Mouse (Mus musculus) left cerebral cortex, adult 9 months (tissue): ENCODE results near the gene Dcbld2.

ENCODE experiments used
- DNase-seq, 2 experiments: peaks; one replicate each; pipeline ENCODE4 v3.0.0; 2022; ENCODE audit warnings: low spot score in 2 of 2

Dcbld2 gene

DNA sequence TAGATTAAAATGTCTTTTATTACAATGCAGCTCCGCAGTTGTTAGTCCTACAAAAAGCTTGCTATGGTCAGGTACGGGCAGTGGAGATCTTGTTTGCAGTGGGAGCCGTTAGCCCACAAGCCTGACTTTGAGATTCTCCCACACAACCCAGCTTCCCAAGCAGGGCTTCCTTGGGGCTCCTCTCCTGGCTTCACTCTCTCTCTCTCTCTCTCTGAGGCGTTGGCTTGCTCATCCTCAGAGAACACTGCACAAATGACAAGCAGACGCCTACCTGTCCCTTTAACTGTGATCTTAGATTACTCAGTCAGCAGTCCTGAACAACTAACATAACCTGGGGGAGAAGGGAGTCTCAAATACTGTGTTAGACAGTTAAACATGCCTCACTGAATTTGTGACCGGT, 79.6 kb downstream of the Dcbld2 start:
- DNase-seq = peak; percentile 17 to 30

DNA sequence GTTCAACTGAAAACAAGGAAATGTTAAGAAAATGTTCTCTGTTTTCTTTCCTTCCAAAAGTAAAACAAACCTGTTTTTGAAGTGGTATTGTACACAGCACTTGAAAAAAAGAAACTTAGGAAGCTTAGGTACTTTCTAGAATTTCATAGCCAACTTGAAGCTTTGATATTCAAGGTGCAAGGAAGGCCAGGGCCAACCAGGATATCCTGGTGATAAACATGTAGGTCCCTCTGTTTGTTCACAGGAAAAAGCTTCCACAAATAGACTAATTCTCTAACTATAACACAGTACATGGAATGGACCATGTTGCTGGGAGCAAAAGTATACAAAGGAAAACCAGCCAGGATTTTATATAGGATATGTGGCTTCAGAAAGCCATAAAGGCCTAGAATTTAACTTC, 88.5 kb downstream of the Dcbld2 start:
- DNase-seq = no peak

DNA sequence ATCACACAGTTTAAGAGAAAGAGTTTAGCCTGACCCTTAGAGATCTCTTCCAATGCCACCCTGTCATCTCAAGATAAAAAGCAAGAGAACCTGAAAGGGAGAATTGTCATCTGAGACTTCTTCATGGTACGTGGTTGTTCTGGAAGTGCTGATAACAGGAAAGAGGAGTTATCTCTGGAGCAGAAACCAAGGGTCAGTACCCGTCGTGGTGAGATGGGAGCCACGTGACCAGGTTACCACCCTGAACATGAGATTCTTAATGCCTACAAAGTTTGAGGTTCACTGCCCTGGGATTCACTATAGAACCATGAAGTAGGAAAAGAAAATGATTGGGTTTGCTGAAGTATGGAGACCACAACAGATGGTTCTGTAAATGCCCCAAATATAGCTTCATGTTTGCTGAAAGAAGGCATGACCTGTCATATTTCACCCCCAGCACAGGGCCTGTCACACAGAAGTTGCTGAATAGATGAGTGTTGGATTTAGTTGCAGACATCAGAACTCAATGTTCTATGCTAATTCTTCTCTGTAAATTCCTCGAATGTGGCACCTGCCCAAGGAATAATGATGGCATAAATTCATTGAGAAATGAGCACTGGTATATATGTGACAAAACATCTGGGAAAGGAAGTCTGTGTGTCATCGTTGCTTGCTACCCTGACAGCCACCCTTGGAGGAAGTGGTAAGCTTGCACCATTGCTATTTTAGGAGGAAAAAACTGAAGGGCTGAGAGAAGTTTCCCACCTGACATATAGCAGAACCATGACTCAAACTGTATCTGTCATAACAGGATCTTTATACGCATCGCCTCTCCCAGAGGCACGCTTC, 89.9 kb downstream of the Dcbld2 start:
- DNase-seq = no peak

DNA sequence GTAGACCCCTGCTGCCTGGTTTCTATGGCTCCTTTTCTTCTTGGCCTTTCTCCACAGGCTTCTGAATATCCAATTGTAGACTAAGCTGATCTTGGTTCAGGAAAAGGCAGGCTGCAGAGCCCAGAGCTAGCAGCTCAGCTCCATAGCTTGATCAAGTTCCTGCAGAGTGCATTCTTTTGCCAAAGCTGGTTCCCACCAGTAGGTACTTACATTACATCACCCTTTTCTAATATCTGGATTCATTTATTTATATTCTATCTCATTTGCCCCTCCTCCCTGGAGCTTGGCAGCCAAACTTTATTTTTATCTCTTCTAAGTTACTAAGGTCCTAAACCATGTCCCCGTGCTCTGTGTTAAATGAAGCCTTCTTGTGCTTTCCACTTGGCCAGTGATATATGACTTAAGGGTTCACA, 90.9 kb downstream of the Dcbld2 start:
- no peak for DNase-seq

DNA sequence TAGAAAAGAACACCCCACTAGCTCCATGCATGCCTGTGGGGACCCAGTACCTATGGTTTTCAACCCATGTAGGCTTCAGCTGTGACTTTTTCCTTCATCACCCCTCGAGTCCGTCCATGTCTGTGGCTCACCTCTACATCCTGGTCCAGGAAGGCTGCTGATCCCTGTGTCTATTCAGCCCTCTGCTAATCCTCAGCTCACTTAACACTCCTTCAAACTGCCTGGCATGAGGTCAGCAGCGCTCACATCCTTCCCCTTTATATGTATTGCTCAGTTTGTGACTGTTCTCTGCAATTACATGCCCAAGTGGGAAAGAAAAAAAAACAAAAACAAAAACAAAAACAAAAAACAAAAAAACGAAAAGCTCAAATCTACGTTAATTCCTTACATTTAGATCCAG, 91.4 kb downstream of the Dcbld2 start:
- DNase-seq = no peak

DNA sequence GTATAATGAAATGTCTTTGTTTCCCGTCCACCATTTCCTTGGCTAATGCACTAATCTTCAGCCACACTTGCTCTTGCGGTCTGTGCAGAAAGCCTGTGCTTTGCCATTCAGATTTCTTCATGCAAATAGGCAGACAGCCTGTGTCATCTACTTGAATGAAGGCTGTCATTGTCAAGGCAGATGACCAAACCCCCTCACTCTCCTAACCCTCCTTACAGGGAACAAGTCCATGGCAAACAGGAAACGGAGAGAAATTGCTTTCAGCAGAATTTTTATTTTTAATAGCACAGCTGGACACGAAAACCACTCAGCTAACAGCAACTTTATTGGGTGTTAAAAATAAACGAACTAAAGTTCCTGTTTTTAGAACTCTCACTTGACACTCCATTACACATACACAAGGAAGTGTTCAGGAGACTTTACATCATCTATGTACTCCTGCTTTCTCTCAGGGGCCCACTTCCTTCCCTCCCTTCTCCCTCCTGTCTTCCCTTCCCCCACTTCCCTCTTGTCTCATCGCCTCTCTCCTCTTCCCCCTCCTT, 93.6 kb downstream of the Dcbld2 start:
- no peak for DNase-seq

DNA sequence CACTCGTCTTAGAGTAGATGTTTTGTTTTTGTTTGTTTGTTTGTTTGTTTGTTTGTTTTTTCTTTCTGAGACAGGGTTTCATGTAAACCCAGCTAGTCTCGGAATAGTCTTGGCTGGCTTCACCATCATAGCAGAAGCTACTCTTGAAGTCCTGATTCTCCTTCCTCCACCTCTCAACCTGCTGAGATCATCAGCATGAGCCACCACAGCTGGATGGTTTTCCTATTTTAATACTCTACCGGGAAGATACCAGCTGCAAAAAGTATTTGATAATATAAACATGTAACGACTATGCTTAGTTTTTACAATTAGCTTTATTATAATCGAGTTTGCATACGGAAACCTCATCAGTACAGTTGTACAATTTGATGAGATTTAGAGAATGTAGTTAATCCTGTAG, 94.3 kb downstream of the Dcbld2 start:
- DNase-seq = no peak

DNA sequence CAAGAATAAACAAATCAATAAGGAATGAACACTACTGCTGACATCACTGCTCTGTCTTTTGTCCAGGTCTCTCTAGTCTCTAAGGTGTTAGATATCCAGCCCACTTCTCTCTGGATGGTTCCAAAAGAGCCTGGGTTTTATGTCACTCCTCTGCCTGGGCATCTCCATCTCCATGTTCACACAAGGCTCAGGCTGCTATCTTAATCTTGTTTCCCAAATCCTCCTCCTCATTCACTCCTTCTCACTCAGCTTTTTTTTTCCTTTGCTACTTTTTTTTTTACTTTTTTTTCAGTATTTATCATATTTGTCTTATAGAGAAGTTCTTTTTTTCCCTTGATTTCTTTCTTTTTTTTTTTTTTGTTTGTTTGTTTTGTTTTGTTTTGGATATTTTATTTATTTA, 96.7 kb downstream of the Dcbld2 start:
- no peak for DNase-seq

DNA sequence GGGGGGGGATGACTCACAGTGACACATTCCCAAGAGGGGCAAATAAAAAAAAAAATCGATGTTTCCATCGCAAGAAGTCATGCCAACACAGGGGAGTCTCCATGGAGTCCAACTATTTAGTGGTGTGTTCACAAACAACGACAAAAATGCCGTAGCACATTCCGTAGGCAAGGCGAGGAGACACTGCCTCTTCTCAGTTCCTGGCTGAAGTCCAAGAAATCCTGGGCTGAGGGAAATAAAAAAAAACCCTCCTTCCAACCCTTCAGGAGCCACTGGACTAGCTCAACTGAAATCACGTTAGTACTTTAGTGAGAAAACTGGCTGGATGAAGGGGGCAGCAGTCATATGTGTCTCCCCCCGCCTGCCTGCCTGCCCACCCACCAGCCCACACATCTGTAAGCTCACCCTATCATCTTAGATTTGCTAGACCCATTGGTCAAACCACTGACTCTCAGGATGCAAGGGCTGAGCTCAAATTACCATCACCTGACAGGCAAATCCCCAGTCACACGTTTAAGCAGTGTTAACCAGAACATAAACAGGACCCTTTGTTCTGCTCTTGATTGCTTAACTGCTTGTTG, 104.0 kb downstream of the Dcbld2 start:
- no peak for DNase-seq

DNA sequence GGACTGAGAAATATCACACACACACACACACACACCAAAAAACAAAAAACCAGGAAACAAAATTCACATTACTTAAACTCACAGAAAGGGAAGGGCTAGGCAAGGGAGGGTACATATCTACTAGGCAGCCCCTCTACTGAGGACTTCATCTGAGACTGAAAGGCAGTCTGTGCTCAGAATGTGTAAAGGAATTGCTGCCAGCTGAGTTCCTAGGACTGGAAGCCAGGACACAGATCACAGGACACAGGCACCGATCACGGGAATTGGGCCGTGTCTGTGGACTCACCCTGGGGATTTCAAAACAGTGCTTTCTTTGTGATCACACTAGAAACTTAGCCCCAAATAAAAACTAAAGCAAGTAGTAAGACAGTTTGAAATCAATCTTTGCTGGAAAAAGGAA, 104.6 kb downstream of the Dcbld2 start:
- no peak for DNase-seq

DNA sequence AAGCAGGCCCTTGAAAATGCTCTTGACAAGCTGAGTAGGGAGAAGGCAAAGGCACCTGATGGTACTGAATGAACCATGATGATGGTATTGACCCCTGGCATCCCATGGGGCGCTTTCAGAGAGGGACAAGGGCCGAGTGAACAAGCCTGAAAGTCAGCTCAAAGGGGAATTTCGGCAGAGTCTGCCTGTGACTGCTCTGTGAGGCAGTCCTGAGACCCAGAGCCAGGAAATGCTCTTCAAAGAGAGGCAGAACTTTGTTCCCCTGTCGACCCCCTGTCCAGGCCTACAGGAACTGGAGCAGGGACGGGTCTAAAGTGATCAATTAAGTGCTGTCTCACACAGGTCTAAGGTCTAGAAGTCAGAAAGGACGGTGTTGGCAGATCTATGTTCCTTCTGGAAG, 105.5 kb downstream of the Dcbld2 start:
- DNase-seq = no peak

DNA sequence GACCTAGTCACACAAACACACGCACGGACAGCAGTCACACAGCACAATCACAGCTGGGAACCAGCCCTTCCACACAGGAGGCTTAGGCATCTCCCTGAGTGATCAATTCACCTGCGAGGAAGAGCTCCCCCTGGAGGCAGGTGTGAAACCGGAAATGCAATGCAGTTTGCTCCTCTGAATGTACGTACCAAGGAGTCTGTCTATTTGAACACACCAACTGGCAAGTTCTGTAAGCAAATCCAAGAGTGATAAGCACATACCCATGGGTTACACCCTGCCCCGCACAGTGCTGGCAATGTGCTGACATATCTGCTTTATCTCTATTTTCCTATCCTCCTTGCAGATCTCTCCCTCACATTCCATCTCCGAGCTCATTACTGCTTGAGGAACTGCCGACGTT, 106.3 kb downstream of the Dcbld2 start:
- no peak for DNase-seq

DNA sequence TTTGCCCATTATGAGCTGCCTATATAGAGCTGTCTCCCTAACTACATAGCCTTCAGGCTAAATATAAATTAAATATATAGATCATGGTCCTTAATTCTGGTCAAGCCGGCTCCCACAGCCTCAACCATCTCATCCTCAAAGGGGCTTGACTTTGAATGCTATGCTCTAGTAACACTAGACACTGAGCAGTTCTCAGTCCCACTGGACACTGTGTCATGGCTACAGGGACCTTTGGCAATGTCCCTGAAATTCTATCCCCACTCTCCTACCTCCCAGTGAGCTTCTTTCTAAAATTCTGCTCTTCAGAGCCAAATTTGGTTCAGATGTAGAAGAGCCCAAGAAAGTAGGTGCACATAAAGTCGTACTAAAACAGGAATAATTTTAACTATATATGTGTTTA, 107.9 kb downstream of the Dcbld2 start:
- no peak for DNase-seq

DNA sequence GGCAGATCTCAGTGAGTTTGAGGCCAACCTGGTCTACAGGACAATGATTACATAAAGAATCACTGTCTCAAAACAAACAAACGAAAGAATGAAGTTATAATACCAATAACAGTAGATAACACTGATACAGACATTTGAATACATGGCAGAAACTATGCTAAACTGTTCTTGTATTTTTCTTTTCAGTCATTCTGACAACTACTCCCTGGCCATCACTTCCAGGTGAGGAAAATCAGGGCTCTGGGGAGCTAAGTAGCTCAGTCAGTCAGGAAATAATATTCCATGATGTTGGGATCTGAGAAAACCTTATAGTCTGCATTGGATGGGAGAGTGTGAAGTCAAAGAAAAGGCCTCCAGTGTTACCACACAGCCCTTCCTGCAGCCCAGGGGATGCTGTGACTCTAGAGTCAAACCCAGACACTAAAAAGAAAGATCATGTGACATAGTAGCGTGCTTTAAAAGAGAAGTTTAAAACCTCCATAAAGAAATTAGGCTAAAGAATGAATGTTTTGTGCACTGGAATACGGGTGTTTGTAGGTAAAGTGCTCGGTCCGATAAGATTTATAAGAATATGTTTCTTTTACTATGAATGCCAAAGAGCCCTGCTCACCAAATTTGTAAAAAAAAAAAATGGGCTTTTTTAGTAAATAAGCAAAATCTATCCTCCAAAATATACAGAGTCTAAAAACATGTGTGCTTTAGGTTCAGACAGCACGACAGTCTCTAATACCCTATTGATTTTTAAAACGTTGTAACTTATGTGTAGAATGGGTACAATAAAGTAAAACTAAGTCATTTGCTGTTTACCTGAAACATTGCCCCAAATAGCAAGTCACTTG, 108.9 kb downstream of the Dcbld2 start:
- DNase-seq = no peak
